Mouse (Mus musculus) heart, postnatal 0 days (tissue): ENCODE measurements around the gene Aldh1a2. TPM values are rescaled to one million over a fixed set of nuclear protein-coding genes. Genes with fewer than 3 reads are reported as not detected.

Experiments used
- ATAC-seq: fragments of 200-750 bp; cut with Nextera tagmentation; 2 replicates; pipeline ENCODE4 v1.8.0; 2017; ENCODE audit warnings: low read depth, moderate number of reproducible peaks, moderate library complexity; ENCODE audit not compliant: insufficient read depth
- DNase-seq: peaks from one replicate; pipeline ENCODE4 v3.0.0-alpha.2; 2016; ENCODE audit warnings: low spot score
- H3K27ac ChIP-seq: fragments of 300-500 bp; sonication (generic); 2 replicates; pipeline ENCODE4 v1.5.1; 2014; ENCODE audit warnings: low read depth, mild to moderate bottlenecking
- H3K27me3 ChIP-seq: fragments of 300-500 bp; sonication (generic); 2 replicates; pipeline ENCODE4 v1.6.1; 2014; ENCODE audit warnings: low read length, mixed read lengths; ENCODE audit not compliant: control insufficient read depth, insufficient read depth
- H3K36me3 ChIP-seq: fragments of 300-500 bp; sonication (generic); replicated peaks from 2 replicates; pipeline ENCODE4 v1.6.1; 2014; ENCODE audit warnings: low read length, mixed read lengths; ENCODE audit not compliant: control insufficient read depth, insufficient read depth
- H3K4me1 ChIP-seq: fragments of 300-500 bp; sonication (generic); 2 replicates; pipeline ENCODE4 v1.6.1; 2014; ENCODE audit warnings: antibody characterized with exemption; ENCODE audit not compliant: control insufficient read depth, insufficient read depth
- H3K4me2 ChIP-seq: fragments of 300-500 bp; sonication (generic); 2 replicates; pipeline ENCODE4 v1.6.1; 2014; ENCODE audit warnings: low read depth, mild to moderate bottlenecking, low read length, moderate library complexity
- H3K4me3 ChIP-seq: fragments of 300-500 bp; sonication (generic); 2 replicates; pipeline ENCODE4 v1.5.1; 2014; ENCODE audit warnings: low read depth, low read length
- H3K9ac ChIP-seq: fragments of 300-500 bp; sonication (generic); replicated peaks from 2 replicates; pipeline ENCODE4 v1.6.1; 2014; ENCODE audit warnings: low read depth, low read length, mixed read lengths
- H3K9me3 ChIP-seq: fragments of 300-500 bp; sonication (generic); replicated peaks from 2 replicates; pipeline ENCODE4 v1.6.1; 2016; ENCODE audit warnings: low read length; ENCODE audit not compliant: control insufficient read depth
- CTCF ChIP-seq: IDR thresholded peaks from 2 replicates; pipeline ENCODE4 v1.5.1; 2016; ENCODE audit warnings: antibody characterized with exemption, control low read depth, low read depth
- EP300 ChIP-seq: IDR thresholded peaks from 2 replicates; pipeline ENCODE4 v1.6.1; 2016; ENCODE audit warnings: antibody characterized with exemption, low read depth
- WGBS: fragments of 180-500 bp; shearing (Covaris S2); extraction: QIAGEN DNeasy Blood & Tissue Kit; methylation state at CpG from one replicate; pipeline ENCODE4 v1.1.7; 2014; 5-methylcytosine and 5-hydroxymethylcytosine counted together
- polyA plus RNA-seq: library from polyadenylated mRNA; unstranded; fragments of >200 nt; fragmentation: Nextera tagmentation; extraction: Ambion mirVana; gene quantifications from 2 replicates; pipeline ENCODE4 v1.2.1, GENCODE M21; 2015
- total RNA-seq: library from RNA; depleted of rRNA; stranded (reverse); fragments of >200 nt; gene quantifications from 2 replicates; pipeline ENCODE4 v1.2.3, GENCODE M21; 2014; ENCODE audit warnings: low replicate concordance

Gene Aldh1a2
- total and polyA plus RNA-seq, 2 experiments from 2014 or later: 26.2 to 26.6 TPM

GRCm38 (mm10) chr9:71185285-71185684 lies 30.3 kb upstream of the Aldh1a2 start:
- Histone ChIP-seq H3K4me1 (no peaks in the 10 kb centered on the region), H3K9ac (no peak overlapping the region), H3K36me3 (no peaks in the 10 kb centered on the region), H3K9me3 (no peaks in the 10 kb centered on the region), H3K27ac (no peak overlapping the region), H3K27me3 (no peaks in the 10 kb centered on the region), H3K4me3 (no peak overlapping the region), H3K4me2 (no peak overlapping the region)
- ATAC-seq (no peak), DNase-seq (no peak)
- TF ChIP-seq EP300 (no peak), CTCF (no peak)

GRCm38 (mm10) chr9:71185823-71186222 lies 29.8 kb upstream of the Aldh1a2 start:
- no peaks in the 10 kb centered on the region for H3K36me3 ChIP-seq
- TF ChIP-seq CTCF: no peak
- TF ChIP-seq EP300: no peak

DNA sequence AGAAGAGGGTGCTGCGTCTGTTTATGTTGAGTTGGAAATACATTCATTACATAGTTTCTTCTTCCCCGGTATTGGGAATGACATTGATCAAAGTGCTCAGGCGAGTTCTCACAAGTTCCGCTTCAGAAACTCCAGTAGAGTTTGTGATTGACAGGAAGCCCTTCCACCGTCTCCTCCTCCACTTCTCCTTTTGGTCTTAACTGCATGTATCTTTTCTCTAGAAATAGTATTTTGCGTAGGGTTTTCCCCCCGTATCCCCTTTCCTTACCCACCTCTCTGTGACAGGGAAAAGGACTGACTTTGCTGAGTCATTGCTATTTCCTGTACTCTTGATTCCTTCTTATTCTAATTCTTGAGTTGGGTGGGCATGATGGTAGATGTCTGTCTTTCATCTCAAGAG lies 28.2 kb upstream of the Aldh1a2 start:
- no peaks in the 10 kb centered on the region for H3K9me3 ChIP-seq
- ATAC-seq: no peak
- TF ChIP-seq CTCF (no peak), EP300 (no peak)
- whole genome bisulfite sequencing: 86% methylated on average over 7 of the region's 7 CpGs
- no peak overlapping the region for H3K4me2 ChIP-seq
- no peaks in the 10 kb centered on the region for H3K36me3 ChIP-seq
- H3K9ac ChIP-seq: no peak overlapping the region
- no peaks in the 10 kb centered on the region for H3K27me3 ChIP-seq
- H3K4me1 ChIP-seq: no peaks in the 10 kb centered on the region
- no peak overlapping the region for H3K27ac ChIP-seq
- DNase-seq: no peak
- H3K4me3 ChIP-seq: no peak overlapping the region

More at GRCm38 (mm10) chr9:71185823-71186222, 29.8 kb upstream of the Aldh1a2 start:
- no peak for DNase-seq
- Histone ChIP-seq H3K4me3 (no peak overlapping the region), H3K27ac (no peak overlapping the region), H3K4me2 (no peak overlapping the region), H3K4me1 (no peaks in the 10 kb centered on the region), H3K9me3 (no peaks in the 10 kb centered on the region), H3K27me3 (no peaks in the 10 kb centered on the region), H3K9ac (no peak overlapping the region)
- no peak for ATAC-seq
- 82% methylated on average over 2 of the region's 2 CpGs for WGBS

DNA sequence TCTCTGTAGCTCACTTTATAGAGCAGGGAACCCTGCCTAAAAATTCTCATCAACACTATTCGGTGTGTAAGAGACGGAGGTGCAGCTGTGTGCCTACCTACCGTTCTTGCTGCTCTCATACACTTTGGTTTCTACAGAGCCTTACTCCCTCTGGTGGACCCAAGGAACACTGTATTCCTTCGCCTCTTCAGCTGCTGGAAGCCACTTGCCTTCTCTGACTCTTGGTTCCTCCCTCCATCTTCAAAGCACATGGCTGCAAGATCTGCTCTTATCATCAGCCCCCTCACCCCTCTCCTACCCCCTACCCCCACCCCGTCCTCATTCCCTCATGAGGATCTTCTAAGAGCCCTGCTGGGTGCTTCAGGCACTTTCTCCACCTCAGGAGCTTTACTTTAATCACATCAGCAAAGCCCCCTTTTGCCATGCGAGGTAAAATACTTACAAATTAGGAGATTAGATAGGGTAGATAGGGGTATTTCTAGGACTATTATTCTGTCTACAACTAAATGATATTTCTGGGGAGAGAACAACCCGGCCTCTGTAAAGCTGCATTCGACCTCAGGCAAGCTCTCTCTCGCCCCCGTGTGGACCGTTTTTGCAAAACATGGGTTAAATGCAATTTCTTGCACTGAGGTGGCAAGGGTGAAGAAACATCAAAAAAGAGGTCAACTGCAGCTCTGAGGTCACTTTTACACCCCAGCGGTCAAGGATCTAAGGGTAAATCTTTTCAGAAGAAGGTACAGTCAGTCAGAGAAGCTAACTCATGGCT lies 26.8 kb upstream of the Aldh1a2 start:
- no peaks in the 10 kb centered on the region for H3K27me3 ChIP-seq
- no peaks in the 10 kb centered on the region for H3K9me3 ChIP-seq
- H3K27ac ChIP-seq: no peak overlapping the region
- WGBS: 6% methylated on average over 12 of the region's 12 CpGs
- no peaks in the 10 kb centered on the region for H3K4me1 ChIP-seq
- no peaks in the 10 kb centered on the region for H3K36me3 ChIP-seq
- DNase-seq (peak; percentile 69), ATAC-seq (0 out of 2 replicates have a peak, but pooled peaks have one; percentile 53)
- TF ChIP-seq CTCF: peak; percentile 82
- no peak for TF ChIP-seq EP300
- peak overlapping the region; percentile 46 for H3K4me2 ChIP-seq
- no peak overlapping the region for H3K9ac ChIP-seq
- H3K4me3 ChIP-seq: no peak overlapping the region

- Histone ChIP-seq H3K4me2 (no peak overlapping the region), H3K9me3 (no peaks in the 10 kb centered on the region), H3K27me3 (no peaks in the 10 kb centered on the region), H3K9ac (no peak overlapping the region), H3K27ac (no peak overlapping the region), H3K36me3 (no peaks in the 10 kb centered on the region), H3K4me3 (no peak overlapping the region), H3K4me1 (no peaks in the 10 kb centered on the region)
- no peak for DNase-seq
- no peak for ATAC-seq
- TF ChIP-seq EP300 (no peak), CTCF (no peak)
- WGBS: 79% methylated on average over 5 of the region's 5 CpGs
These were observed 16.8 kb upstream of the Aldh1a2 start for GRCm38 (mm10) chr9:71198826-71199225.

- Histone ChIP-seq H3K36me3 (no peaks in the 10 kb centered on the region), H3K4me3 (no peak overlapping the region), H3K9ac (no peak overlapping the region), H3K27me3 (no peaks in the 10 kb centered on the region), H3K27ac (no peak overlapping the region), H3K4me2 (no peak overlapping the region), H3K4me1 (no peaks in the 10 kb centered on the region), H3K9me3 (no peaks in the 10 kb centered on the region)
- TF ChIP-seq EP300 (no peak), CTCF (no peak)
- WGBS: 67% methylated on average over 4 of the region's 4 CpGs
- ATAC-seq: no peak
- no peak for DNase-seq
These were observed 13.3 kb upstream of the Aldh1a2 start for GRCm38 (mm10) chr9:71202265-71202664.
